Mouse (Mus musculus) C2C12 (cell line): Measurements from ENCODE around the gene Col13a1. TPM values are rescaled to one million over a fixed set of nuclear protein-coding genes. Genes with fewer than 3 reads are reported as not detected.

Experiments used
- H3K27me3 ChIP-seq: one replicate; pipeline ENCODE4 v1.6.1; 2011; ENCODE audit not compliant: control insufficient read depth, insufficient read depth, insufficient read length
- H3K36me3 ChIP-seq: one replicate; pipeline ENCODE4 v1.6.1; 2011; ENCODE audit not compliant: control insufficient read depth, insufficient read depth
- H3K4me3 ChIP-seq: one replicate; pipeline ENCODE4 v1.5.1; 2011; ENCODE audit warnings: mild to moderate bottlenecking, control low read depth; ENCODE audit not compliant: poor library complexity, insufficient read depth, severe bottlenecking
- H3K79me2 ChIP-seq: one replicate; pipeline ENCODE4 v1.6.1; 2011; ENCODE audit not compliant: control insufficient read depth, insufficient read depth
- H3K79me3 ChIP-seq: one replicate; pipeline ENCODE4 v1.6.1; 2011; ENCODE audit warnings: low read depth, control low read depth
- H3ac ChIP-seq: one replicate; pipeline ENCODE3; 2011; ENCODE audit warnings: low read depth; ENCODE audit not compliant: control insufficient read depth, insufficient read length
- CEBPB ChIP-seq: IDR thresholded peaks from one replicate; pipeline ENCODE4 v1.6.1; 2011; ENCODE audit warnings: low read depth, mild to moderate bottlenecking, control low read depth, moderate library complexity
- CTCF ChIP-seq: IDR thresholded peaks from one replicate; pipeline ENCODE4 v1.5.1; 2011; ENCODE audit not compliant: control insufficient read depth, insufficient read depth, insufficient read length
- FOSL1 ChIP-seq: IDR thresholded peaks from one replicate; pipeline ENCODE4 v1.8.0; 2011; ENCODE audit warnings: mild to moderate bottlenecking, low read length; ENCODE audit not compliant: poor library complexity, insufficient read depth, severe bottlenecking
- MAX ChIP-seq: IDR thresholded peaks from one replicate; pipeline ENCODE4 v1.6.1; 2011; ENCODE audit warnings: mild to moderate bottlenecking, control low read depth
- MYOD1 ChIP-seq: IDR thresholded peaks from one replicate; pipeline ENCODE4 v1.6.1; 2011; ENCODE audit warnings: low read depth; ENCODE audit not compliant: control insufficient read depth, insufficient read length
- MYOG ChIP-seq: IDR thresholded peaks from one replicate; pipeline ENCODE4 v1.6.1; 2011; ENCODE audit not compliant: control insufficient read depth, insufficient read length; ENCODE audit errors: extremely low read depth
- USF1 ChIP-seq: IDR thresholded peaks from one replicate; pipeline ENCODE4 v1.6.1; 2011; ENCODE audit warnings: low read depth, mild to moderate bottlenecking, control low read depth, moderate library complexity
- polyA plus RNA-seq: library from polyadenylated mRNA; unstranded; fragments of >200 nt; fragmentation: generic; extraction: Trizol; gene quantifications from one replicate; pipeline ENCODE4 v1.2.1, GENCODE M21; 2012; ENCODE audit warnings: missing spikeins

Col13a1 gene
- polyA plus RNA-seq, 1 experiment, result not detected

GRCm38 (mm10) chr10:61837286-61837685 lies 141.6 kb downstream of the Col13a1 start:
- H3K79me3 ChIP-seq, result no peaks in the 10 kb centered on the region
- TF ChIP-seq MYOD1, result no peak
- no peak for TF ChIP-seq MYOG
- no peak for TF ChIP-seq FOSL1
- no peak for TF ChIP-seq CEBPB
- TF ChIP-seq MAX, result no peak
- no peak for TF ChIP-seq CTCF
- TF ChIP-seq USF1, result no peak

GRCm38 (mm10) chr10:61834288-61834687 lies 144.6 kb downstream of the Col13a1 start:
- peaks cover 30% of the 10 kb centered on the region for H3K27me3 ChIP-seq
- no peak overlapping the region for H3K4me3 ChIP-seq
- no peak for TF ChIP-seq MYOG
- no peak for TF ChIP-seq FOSL1
- TF ChIP-seq USF1, result no peak
- no peak for TF ChIP-seq CTCF
- TF ChIP-seq MYOD1, result no peak
- TF ChIP-seq MAX, result no peak
- no peak for TF ChIP-seq CEBPB
- no peaks in the 10 kb centered on the region for H3K79me3 ChIP-seq
- H3ac ChIP-seq, result no peak overlapping the region
- no peaks in the 10 kb centered on the region for H3K79me2 ChIP-seq
- no peaks in the 10 kb centered on the region for H3K36me3 ChIP-seq

More at GRCm38 (mm10) chr10:61837286-61837685, 141.6 kb downstream of the Col13a1 start:
- no peaks in the 10 kb centered on the region for H3K36me3 ChIP-seq
- no peaks in the 10 kb centered on the region for H3K79me2 ChIP-seq
- H3ac ChIP-seq, result no peak overlapping the region
- H3K27me3 ChIP-seq, result peaks cover 43% of the 10 kb centered on the region
- no peak overlapping the region for H3K4me3 ChIP-seq

- H3K4me3 ChIP-seq, result no peak overlapping the region
- H3K27me3 ChIP-seq, result peaks cover 37% of the 10 kb centered on the region
- no peaks in the 10 kb centered on the region for H3K36me3 ChIP-seq
- H3K79me3 ChIP-seq, result no peaks in the 10 kb centered on the region
- H3ac ChIP-seq, result no peak overlapping the region
- H3K79me2 ChIP-seq, result no peaks in the 10 kb centered on the region
- TF ChIP-seq MYOG, result no peak
- no peak for TF ChIP-seq USF1
- no peak for TF ChIP-seq MAX
- TF ChIP-seq CTCF, result no peak
- no peak for TF ChIP-seq CEBPB
- TF ChIP-seq FOSL1, result no peak
- TF ChIP-seq MYOD1, result no peak
Observed at GRCm38 (mm10) chr10:61832713-61833112, 146.2 kb downstream of the Col13a1 start.

GRCm38 (mm10) chr10:61831741-61832140 lies 147.2 kb downstream of the Col13a1 start:
- H3K4me3 ChIP-seq, result no peak overlapping the region
- no peaks in the 10 kb centered on the region for H3K79me2 ChIP-seq
- TF ChIP-seq FOSL1 (no peak), MYOG (no peak), MYOD1 (no peak), CTCF (no peak), USF1 (no peak), CEBPB (no peak), MAX (no peak)

GRCm38 (mm10) chr10:61831251-61831650 lies 147.7 kb downstream of the Col13a1 start:
- Histone ChIP-seq H3K79me2 (no peaks in the 10 kb centered on the region), H3K27me3 (peaks cover 30% of the 10 kb centered on the region), H3K4me3 (no peak overlapping the region), H3K79me3 (no peaks in the 10 kb centered on the region), H3ac (no peak overlapping the region), H3K36me3 (no peaks in the 10 kb centered on the region)
- no peak for TF ChIP-seq FOSL1
- TF ChIP-seq CTCF, result no peak
- TF ChIP-seq MYOD1, result no peak
- no peak for TF ChIP-seq MAX
- no peak for TF ChIP-seq USF1
- no peak for TF ChIP-seq MYOG
- TF ChIP-seq CEBPB, result no peak

More at GRCm38 (mm10) chr10:61831741-61832140, 147.2 kb downstream of the Col13a1 start:
- H3K36me3 ChIP-seq, result no peaks in the 10 kb centered on the region
- H3ac ChIP-seq, result no peak overlapping the region
- no peaks in the 10 kb centered on the region for H3K79me3 ChIP-seq
- peaks cover 32% of the 10 kb centered on the region for H3K27me3 ChIP-seq

GRCm38 (mm10) chr10:61830817-61831216 lies 148.1 kb downstream of the Col13a1 start:
- no peak overlapping the region for H3ac ChIP-seq
- H3K79me2 ChIP-seq, result no peaks in the 10 kb centered on the region
- no peaks in the 10 kb centered on the region for H3K79me3 ChIP-seq
- H3K36me3 ChIP-seq, result no peaks in the 10 kb centered on the region
- no peak overlapping the region for H3K4me3 ChIP-seq
- peaks cover 26% of the 10 kb centered on the region for H3K27me3 ChIP-seq
- TF ChIP-seq MYOG (no peak), CEBPB (no peak), CTCF (no peak), MYOD1 (no peak), MAX (no peak), FOSL1 (no peak), USF1 (no peak)
